Mouse (Mus musculus): ENCODE data around the gene Sorl1. TPM values are rescaled to one million over a fixed set of nuclear protein-coding genes. Genes with fewer than 3 reads are reported as not detected.

Gene Sorl1
- polyA plus RNA-seq, 1 experiment from 2014 or later = 11.5 TPM

DNA sequence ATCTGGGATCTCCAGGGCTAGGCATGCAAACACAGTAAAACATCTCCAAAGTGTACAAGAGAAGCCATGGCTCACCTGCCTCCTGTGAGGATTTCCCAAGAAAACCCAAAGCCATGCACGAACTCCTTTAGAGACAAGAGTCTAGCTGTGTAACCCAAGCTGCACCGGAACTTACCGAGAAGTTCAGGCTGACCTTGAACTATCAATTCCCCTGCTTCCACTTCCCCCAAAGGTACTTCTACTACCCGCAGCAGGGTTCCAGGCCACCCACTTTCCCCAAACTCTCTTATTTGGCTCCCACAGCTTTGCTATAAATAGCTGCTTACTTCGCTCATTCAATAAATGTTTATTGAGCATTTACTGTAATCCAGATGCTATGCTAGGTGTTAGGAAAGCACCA lies 10.8 kb downstream of the Sorl1 start:
- 87% methylated on average over 5 of the region's 5 CpGs for WGBS
- Histone ChIP-seq H3K4me1 (ENCODE audit: control insufficient read depth, insufficient read depth, low read length) (peaks cover 39% of the 10 kb centered on the region), H3K27me3 (ENCODE audit: control insufficient read depth, insufficient read depth, low read length) (no peaks in the 10 kb centered on the region), H3K36me3 (ENCODE audit: control insufficient read depth, insufficient read depth, low read length) (no peaks in the 10 kb centered on the region), H3K9ac (ENCODE audit: low read depth, low read length) (no peak overlapping the region), H3K4me3 (ENCODE audit: low read length) (no peak overlapping the region), H3K4me2 (replicated peaks; ENCODE audit: low read depth, low read length) (no peak overlapping the region), H3K27ac (ENCODE audit: low read depth, low read length) (no peak overlapping the region), H3K9me3 (ENCODE audit: control insufficient read depth, low read length) (no peaks in the 10 kb centered on the region)
- no peak for ATAC-seq (ENCODE audit: low FRiP score, low TSS enrichment)

DNA sequence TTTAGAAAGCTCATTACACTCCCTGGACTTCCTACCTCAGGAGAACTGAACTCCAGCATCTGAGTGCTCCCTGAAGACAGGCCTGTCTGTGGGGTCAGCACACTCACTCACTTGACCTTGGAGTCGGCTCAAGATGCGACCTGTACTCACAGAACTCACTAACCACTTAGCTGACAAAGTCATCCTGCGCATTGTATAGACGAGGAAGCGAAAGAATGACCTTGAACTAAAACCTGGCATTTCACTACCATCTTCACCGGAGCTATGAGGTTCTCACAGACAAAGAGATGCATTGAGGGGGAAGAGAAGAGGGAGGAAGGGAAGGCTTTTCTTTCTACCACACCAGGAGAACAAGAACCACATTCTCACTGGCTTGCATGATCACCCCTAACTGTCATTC lies 11.4 kb downstream of the Sorl1 start:
- no peaks in the 10 kb centered on the region for H3K36me3 ChIP-seq (ENCODE audit: control insufficient read depth, insufficient read depth, low read length)
- peaks cover 45% of the 10 kb centered on the region for H3K4me1 ChIP-seq (ENCODE audit: control insufficient read depth, insufficient read depth, low read length)

DNA sequence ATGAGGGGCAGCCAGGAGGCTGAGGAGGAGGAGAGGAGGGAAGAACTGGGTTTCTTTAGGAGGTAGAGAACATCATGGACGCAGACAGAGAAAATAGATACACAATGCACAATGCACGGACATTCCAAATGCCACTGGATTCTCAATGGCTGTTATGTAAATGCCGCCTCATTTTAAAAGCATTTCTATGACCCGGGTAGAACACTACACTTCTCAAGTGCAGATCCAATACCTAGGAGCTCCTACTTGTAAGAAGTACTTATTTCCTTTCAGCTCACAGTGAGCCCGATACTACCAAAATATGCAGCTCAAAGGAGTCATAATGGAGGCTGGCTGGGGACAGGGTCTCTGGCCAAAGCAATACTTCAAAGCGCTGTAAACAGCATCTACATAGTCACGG lies 12.8 kb downstream of the Sorl1 start:
- no peaks in the 10 kb centered on the region for H3K27me3 ChIP-seq (ENCODE audit: control insufficient read depth, insufficient read depth, low read length)
- 89% methylated on average over 7 of the region's 7 CpGs for WGBS
- ATAC-seq (ENCODE audit: low FRiP score, low TSS enrichment) = no peak
- no peaks in the 10 kb centered on the region for H3K36me3 ChIP-seq (ENCODE audit: control insufficient read depth, insufficient read depth, low read length)
- H3K4me1 ChIP-seq (ENCODE audit: control insufficient read depth, insufficient read depth, low read length) = peaks cover 39% of the 10 kb centered on the region
- no peak overlapping the region for H3K4me2 ChIP-seq (replicated peaks; ENCODE audit: low read depth, low read length)
- H3K4me3 ChIP-seq (ENCODE audit: low read length) = no peak overlapping the region
- peak overlapping the region; percentile 55 for H3K27ac ChIP-seq (ENCODE audit: low read depth, low read length)
- H3K9me3 ChIP-seq (ENCODE audit: control insufficient read depth, low read length) = no peaks in the 10 kb centered on the region
- H3K9ac ChIP-seq (ENCODE audit: low read depth, low read length) = no peak overlapping the region

More for the DNA sequence above, 11.4 kb downstream of the Sorl1 start:
- ATAC-seq (ENCODE audit: low FRiP score, low TSS enrichment) = no peak
- Histone ChIP-seq H3K9me3 (ENCODE audit: control insufficient read depth, low read length) (no peaks in the 10 kb centered on the region), H3K4me2 (replicated peaks; ENCODE audit: low read depth, low read length) (no peak overlapping the region), H3K27ac (ENCODE audit: low read depth, low read length) (no peak overlapping the region), H3K4me3 (ENCODE audit: low read length) (no peak overlapping the region), H3K9ac (ENCODE audit: low read depth, low read length) (no peak overlapping the region), H3K27me3 (ENCODE audit: control insufficient read depth, insufficient read depth, low read length) (no peaks in the 10 kb centered on the region)
- 89% methylated on average over 6 of the region's 6 CpGs for whole genome bisulfite sequencing

DNA sequence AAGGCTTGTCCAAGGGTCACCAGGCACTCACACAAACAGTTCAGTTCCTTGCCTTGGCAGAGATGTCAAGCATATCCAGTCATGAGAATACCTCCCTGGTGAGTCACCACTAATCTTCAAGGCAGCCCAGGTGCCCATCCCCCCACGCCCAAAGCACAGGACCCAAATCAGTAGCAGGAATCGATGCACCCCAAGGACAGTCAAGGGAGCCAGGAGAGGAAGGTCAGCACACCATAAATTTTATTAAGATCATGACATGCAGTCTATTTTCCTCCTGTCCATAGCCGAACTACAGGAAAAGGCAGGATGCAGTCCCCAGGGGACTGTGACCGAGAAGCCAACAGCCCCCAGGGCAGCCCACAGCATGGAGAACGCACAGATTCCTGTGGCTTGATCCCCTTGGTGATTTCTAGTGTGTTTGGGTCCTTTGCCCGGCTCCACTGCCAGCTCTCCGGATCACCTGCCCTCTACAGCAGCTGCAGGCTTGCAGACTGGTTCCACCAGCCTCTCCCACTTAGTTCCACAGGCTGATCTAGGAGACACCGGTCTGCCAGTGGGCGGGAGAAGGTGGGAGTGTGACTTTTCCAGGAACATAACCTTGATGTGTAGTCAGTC lies 14.2 kb downstream of the Sorl1 start:
- no peak overlapping the region for H3K9ac ChIP-seq (ENCODE audit: low read depth, low read length)
- no peaks in the 10 kb centered on the region for H3K36me3 ChIP-seq (ENCODE audit: control insufficient read depth, insufficient read depth, low read length)
- ATAC-seq (ENCODE audit: low FRiP score, low TSS enrichment) = peak; percentile 82
- peak overlapping the region; percentile 74 for H3K27ac ChIP-seq (ENCODE audit: low read depth, low read length)
- H3K4me2 ChIP-seq (replicated peaks; ENCODE audit: low read depth, low read length) = peak overlapping the region; percentile 21
- H3K27me3 ChIP-seq (ENCODE audit: control insufficient read depth, insufficient read depth, low read length) = no peaks in the 10 kb centered on the region
- H3K9me3 ChIP-seq (ENCODE audit: control insufficient read depth, low read length) = no peaks in the 10 kb centered on the region
- WGBS = 11% methylated on average over 9 of the region's 9 CpGs
- H3K4me1 ChIP-seq (ENCODE audit: control insufficient read depth, insufficient read depth, low read length) = peaks cover 33% of the 10 kb centered on the region
- no peak overlapping the region for H3K4me3 ChIP-seq (ENCODE audit: low read length)

DNA sequence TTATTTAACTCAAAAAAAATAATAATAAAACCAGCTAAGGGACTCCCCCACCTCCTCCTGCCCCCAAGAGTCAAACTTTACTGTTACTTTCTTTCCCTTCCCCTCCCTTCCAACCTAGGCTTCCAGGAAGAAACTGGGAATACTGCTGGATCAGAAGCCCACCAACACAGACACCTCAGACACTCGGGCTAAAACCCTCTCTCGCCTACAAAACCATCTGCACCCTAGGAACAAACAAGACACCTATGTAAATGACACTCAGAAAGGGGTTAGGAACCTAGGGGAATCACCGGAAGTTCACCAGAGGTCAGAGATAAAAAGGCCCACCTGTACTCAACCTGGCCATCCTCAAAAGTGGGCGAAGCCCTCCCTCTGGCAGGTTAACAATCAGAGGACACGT lies 15.0 kb downstream of the Sorl1 start:
- peak overlapping the region; percentile 74 for H3K27ac ChIP-seq (ENCODE audit: low read depth, low read length)
- H3K27me3 ChIP-seq (ENCODE audit: control insufficient read depth, insufficient read depth, low read length) = no peaks in the 10 kb centered on the region
- no peak overlapping the region for H3K4me3 ChIP-seq (ENCODE audit: low read length)
- no peak overlapping the region for H3K9ac ChIP-seq (ENCODE audit: low read depth, low read length)
- no peaks in the 10 kb centered on the region for H3K36me3 ChIP-seq (ENCODE audit: control insufficient read depth, insufficient read depth, low read length)
- ATAC-seq (ENCODE audit: low FRiP score, low TSS enrichment) = no peak
- H3K4me2 ChIP-seq (replicated peaks; ENCODE audit: low read depth, low read length) = no peak overlapping the region
- 51% methylated on average over 5 of the region's 5 CpGs for WGBS
- peaks cover 33% of the 10 kb centered on the region for H3K4me1 ChIP-seq (ENCODE audit: control insufficient read depth, insufficient read depth, low read length)
- no peaks in the 10 kb centered on the region for H3K9me3 ChIP-seq (ENCODE audit: control insufficient read depth, low read length)

DNA sequence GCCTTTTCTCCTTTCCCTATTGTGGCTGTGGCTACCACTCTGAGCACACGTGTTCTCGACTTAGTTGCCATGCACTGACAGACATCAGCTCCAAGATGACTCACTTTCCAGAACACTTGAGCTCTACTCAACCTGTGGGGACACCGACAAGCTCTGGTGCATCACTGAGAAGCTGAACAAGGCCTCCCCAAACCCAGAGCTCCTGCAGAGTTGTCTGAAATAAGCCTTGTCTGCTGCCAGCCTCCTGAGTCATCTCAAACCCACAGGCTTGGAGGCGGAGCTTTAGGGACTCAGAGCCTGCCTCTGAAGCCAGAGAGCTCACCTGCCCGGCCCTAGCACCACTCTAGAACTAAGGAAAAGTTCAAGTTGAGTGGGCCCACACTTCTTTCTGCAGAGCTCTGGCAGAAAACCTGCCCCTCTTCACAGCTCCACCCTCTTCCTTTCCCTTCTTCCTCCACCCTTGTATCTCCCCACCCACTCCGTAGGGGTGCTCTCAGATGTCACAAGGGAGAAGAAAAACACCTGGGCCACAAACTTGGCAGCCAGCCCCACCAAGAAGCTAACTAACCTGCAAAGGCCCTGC lies 15.6 kb downstream of the Sorl1 start:
- 0 out of 2 replicates have a peak, but pooled peaks have one; percentile 50 for ATAC-seq (ENCODE audit: low FRiP score, low TSS enrichment)
- Histone ChIP-seq H3K36me3 (ENCODE audit: control insufficient read depth, insufficient read depth, low read length) (no peaks in the 10 kb centered on the region), H3K4me3 (ENCODE audit: low read length) (no peak overlapping the region), H3K4me2 (replicated peaks; ENCODE audit: low read depth, low read length) (no peak overlapping the region), H3K4me1 (ENCODE audit: control insufficient read depth, insufficient read depth, low read length) (peaks cover 33% of the 10 kb centered on the region), H3K9me3 (ENCODE audit: control insufficient read depth, low read length) (no peaks in the 10 kb centered on the region), H3K27ac (ENCODE audit: low read depth, low read length) (peak overlapping the region; percentile 59), H3K9ac (ENCODE audit: low read depth, low read length) (no peak overlapping the region), H3K27me3 (ENCODE audit: control insufficient read depth, insufficient read depth, low read length) (no peaks in the 10 kb centered on the region)
- 52% methylated on average over 6 of the region's 6 CpGs for WGBS

DNA sequence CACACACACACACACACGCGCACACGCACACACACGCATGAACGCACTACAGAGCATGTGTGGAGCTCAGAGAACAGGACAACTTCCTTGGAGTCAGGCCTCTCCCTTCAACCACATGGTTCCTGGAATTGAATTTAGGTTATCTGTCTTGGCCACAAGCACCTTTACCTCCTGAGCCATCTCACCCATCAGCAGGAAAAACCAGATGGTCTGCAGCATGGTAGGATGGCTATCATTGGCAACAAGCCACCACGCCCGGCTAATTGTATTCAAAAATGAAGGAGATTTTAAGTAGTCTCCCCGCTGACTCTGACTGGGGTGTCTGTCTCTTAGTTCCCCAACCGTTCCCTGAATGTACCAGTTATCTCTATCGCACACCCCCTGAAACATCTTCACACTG lies 17.0 kb downstream of the Sorl1 start:
- peaks cover 33% of the 10 kb centered on the region for H3K4me1 ChIP-seq (ENCODE audit: control insufficient read depth, insufficient read depth, low read length)

DNA sequence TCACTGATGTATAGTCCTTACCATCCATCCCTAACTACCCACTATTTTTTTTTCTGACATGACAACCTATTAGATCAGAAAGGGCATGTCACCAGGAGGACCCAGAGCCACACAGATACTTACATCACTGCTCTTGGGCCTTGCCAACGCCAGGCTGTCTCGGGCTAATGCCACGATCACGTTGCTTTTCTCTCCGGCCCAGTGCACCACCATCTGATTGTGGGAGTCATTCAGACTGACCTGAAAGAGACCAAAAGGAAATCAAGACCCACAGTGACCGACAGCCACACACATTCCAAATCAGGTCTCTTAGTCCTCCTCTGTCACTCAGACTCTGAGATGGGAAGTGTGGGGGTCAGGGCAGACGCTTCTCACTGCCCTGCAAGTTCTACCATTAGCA lies 17.8 kb downstream of the Sorl1 start:
- Histone ChIP-seq H3K36me3 (ENCODE audit: control insufficient read depth, insufficient read depth, low read length) (0 out of 2 replicates have a peak, but pooled peaks cover 3% of the 10 kb centered on the region), H3K27ac (ENCODE audit: low read depth, low read length) (no peak overlapping the region), H3K9me3 (ENCODE audit: control insufficient read depth, low read length) (no peaks in the 10 kb centered on the region; the same call in 1 of the 2 replicates), H3K4me2 (replicated peaks; ENCODE audit: low read depth, low read length) (no peak overlapping the region), H3K27me3 (ENCODE audit: control insufficient read depth, insufficient read depth, low read length) (no peaks in the 10 kb centered on the region), H3K9ac (ENCODE audit: low read depth, low read length) (no peak overlapping the region), H3K4me1 (ENCODE audit: control insufficient read depth, insufficient read depth, low read length) (peaks cover 33% of the 10 kb centered on the region), H3K4me3 (ENCODE audit: low read length) (no peak overlapping the region)
- WGBS = 50% methylated on average over 7 of the region's 7 CpGs
- ATAC-seq (ENCODE audit: low FRiP score, low TSS enrichment) = no peak

More for the DNA sequence above, 17.0 kb downstream of the Sorl1 start:
- H3K4me3 ChIP-seq (ENCODE audit: low read length) = no peak overlapping the region
- no peak overlapping the region for H3K4me2 ChIP-seq (replicated peaks; ENCODE audit: low read depth, low read length)
- WGBS = 93% methylated on average over 10 of the region's 10 CpGs
- ATAC-seq (ENCODE audit: low FRiP score, low TSS enrichment) = no peak
- no peaks in the 10 kb centered on the region for H3K27me3 ChIP-seq (ENCODE audit: control insufficient read depth, insufficient read depth, low read length)
- no peak overlapping the region for H3K27ac ChIP-seq (ENCODE audit: low read depth, low read length)
- H3K9me3 ChIP-seq (ENCODE audit: control insufficient read depth, low read length) = no peaks in the 10 kb centered on the region; the same call in 1 of the 2 replicates
- H3K36me3 ChIP-seq (ENCODE audit: control insufficient read depth, insufficient read depth, low read length) = 0 out of 2 replicates have a peak, but pooled peaks cover 3% of the 10 kb centered on the region
- H3K9ac ChIP-seq (ENCODE audit: low read depth, low read length) = no peak overlapping the region

DNA sequence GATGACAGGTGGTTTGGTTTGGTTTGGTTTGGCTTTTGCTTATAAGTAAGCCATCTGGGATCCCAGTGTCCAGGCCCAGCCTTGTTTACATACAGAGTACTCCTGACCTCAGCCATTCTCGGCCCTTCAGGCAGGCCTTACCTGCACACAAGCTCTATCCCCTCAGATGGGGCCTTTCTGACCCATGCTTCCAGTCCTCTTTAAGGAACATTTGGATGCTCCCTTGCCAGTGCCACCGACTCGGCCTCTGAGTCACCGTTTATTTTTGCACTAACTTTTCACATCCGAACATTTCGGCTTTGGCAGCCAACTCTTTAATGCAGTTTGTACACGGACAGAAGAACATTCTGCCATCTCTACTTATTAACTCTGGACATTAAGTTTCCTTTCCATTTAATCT lies 20.6 kb downstream of the Sorl1 start:
- WGBS = 87% methylated on average over 7 of the region's 7 CpGs
- no peak overlapping the region for H3K9ac ChIP-seq (ENCODE audit: low read depth, low read length)
- 0 out of 2 replicates have a peak, but pooled peaks cover 3% of the 10 kb centered on the region for H3K36me3 ChIP-seq (ENCODE audit: control insufficient read depth, insufficient read depth, low read length)
- no peaks in the 10 kb centered on the region for H3K27me3 ChIP-seq (ENCODE audit: control insufficient read depth, insufficient read depth, low read length)
- no peak overlapping the region for H3K4me2 ChIP-seq (replicated peaks; ENCODE audit: low read depth, low read length)
- no peak overlapping the region for H3K27ac ChIP-seq (ENCODE audit: low read depth, low read length)
- no peak overlapping the region for H3K4me3 ChIP-seq (ENCODE audit: low read length)
- ATAC-seq (ENCODE audit: low FRiP score, low TSS enrichment) = no peak
- no peaks in the 10 kb centered on the region; the same call in 1 of the 2 replicates for H3K9me3 ChIP-seq (ENCODE audit: control insufficient read depth, low read length)
- H3K4me1 ChIP-seq (ENCODE audit: control insufficient read depth, insufficient read depth, low read length) = peaks cover 10% of the 10 kb centered on the region
